Mouse (Mus musculus) testis, adult 2 months (tissue): ENCODE data around the gene Vwa7. TPM values are rescaled to one million over a fixed set of nuclear protein-coding genes. Genes with fewer than 3 reads are reported as not detected.
"Not testable (repeated sequence)": the region's sequence is repeated elsewhere in the genome, so short reads cannot be mapped to it uniquely, and the experiment has no call there.

Experiments
- H3K27ac ChIP-seq: fragments of 200-500 bp; 2 replicates; pipeline ENCODE4 v1.5.1; 2012; ENCODE audit warnings: low read depth, low read length; ENCODE audit not compliant: control insufficient read depth, insufficient read depth
- H3K27me3 ChIP-seq: fragments of 200-500 bp; 2 replicates; pipeline ENCODE4 v1.6.1; 2012; ENCODE audit warnings: mild to moderate bottlenecking, low read length, moderate library complexity; ENCODE audit not compliant: control insufficient read depth, insufficient read depth
- H3K36me3 ChIP-seq: fragments of 200-500 bp; 2 replicates; pipeline ENCODE4 v1.6.1; 2012; ENCODE audit warnings: mild to moderate bottlenecking, low read length; ENCODE audit not compliant: control insufficient read depth, insufficient read depth
- H3K4me1 ChIP-seq: fragments of 200-500 bp; 2 replicates; pipeline ENCODE4 v1.6.1; 2012; ENCODE audit warnings: low read length; ENCODE audit not compliant: control insufficient read depth, insufficient read depth
- H3K4me3 ChIP-seq: fragments of 200-500 bp; 2 replicates; pipeline ENCODE4 v1.5.1; 2012; ENCODE audit warnings: low read depth, mild to moderate bottlenecking, low read length, moderate library complexity, mixed read lengths; ENCODE audit not compliant: control insufficient read depth
- CTCF ChIP-seq: fragments of 200-500 bp; IDR thresholded peaks from 2 replicates; pipeline ENCODE4 v1.5.1; 2012; ENCODE audit warnings: low read depth, mild to moderate bottlenecking, inconsistent platforms, low read length, moderate library complexity; ENCODE audit not compliant: control insufficient read depth, insufficient read depth, insufficient replicate concordance
- POLR2A ChIP-seq: fragments of 200-500 bp; IDR thresholded peaks from 2 replicates; pipeline ENCODE4 v1.6.1; 2012; ENCODE audit warnings: low read depth, mild to moderate bottlenecking, inconsistent platforms, low read length, moderate library complexity; ENCODE audit not compliant: control insufficient read depth
- polyA plus RNA-seq: library from polyadenylated mRNA; depleted of rRNA; stranded (reverse); fragments of >200 nt; gene quantifications from 2 replicates; pipeline ENCODE4 v1.2.3, GENCODE M21; 2012; rRNA removed

The Vwa7 gene
- 0.65 and 0.84 TPM in 2 replicates for polyA plus RNA-seq

DNA sequence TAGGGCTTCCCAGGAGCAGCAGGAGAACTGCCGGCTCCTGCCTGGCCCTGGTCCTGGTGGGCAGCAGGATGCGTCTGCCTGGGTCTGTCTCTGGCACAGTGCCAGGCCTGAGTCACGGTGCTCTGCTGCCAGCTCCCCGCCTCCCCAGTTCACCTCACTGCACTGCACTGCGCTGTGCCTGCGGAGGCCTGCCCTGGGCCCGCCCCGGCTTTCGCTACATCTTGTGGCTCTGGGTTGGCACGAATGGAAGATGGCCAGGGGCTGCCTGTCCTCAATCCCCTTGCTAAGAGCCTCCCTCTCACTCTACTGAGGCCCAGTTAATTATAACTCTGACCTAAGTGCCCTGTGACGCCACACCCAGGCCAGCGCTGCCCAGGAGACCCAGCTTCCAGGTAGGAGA lies at the start of gene Vwa7:
Gene Vwa7 (plus strand): TSS at position 204 of the 400 bp plus-strand sequence.
- Histone ChIP-seq H3K4me3 (no peak within 1 kb of the TSS), H3K27me3 (no peaks in the 10 kb centered on the region), H3K27ac (no peak within 1 kb of the TSS), H3K36me3 (no peaks in the 10 kb centered on the region; the same call in 1 of the 2 replicates), H3K4me1 (peaks cover 3% of the 10 kb centered on the region)
- TF ChIP-seq POLR2A (no peak), CTCF (no peak)

DNA sequence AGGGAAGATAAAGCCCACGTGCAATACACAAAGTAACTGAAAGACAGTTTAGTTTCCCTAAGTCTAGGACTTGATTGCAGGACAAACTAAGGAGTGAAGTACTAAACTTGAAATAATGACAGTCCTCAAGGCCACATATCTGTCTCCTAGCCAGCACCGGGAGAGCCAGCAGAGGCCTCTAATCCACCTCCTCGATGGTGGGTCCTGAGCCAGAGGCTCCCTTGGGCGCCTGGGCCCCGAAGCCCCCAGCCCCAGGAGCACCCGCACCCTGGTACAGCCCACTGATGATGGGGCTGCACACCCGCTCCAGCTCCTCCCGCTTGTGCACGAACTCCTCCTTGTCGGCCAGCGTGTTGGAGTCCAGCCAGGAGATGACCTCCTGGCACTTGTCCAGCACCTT lies 46.6 kb upstream of the Vwa7 start, which contains the start of gene Gm20481:
Gene Gm20481 (plus strand): TSS at position 91 of the 400 bp plus-strand sequence.
- H3K27ac ChIP-seq, H3K27me3 ChIP-seq, H3K36me3 ChIP-seq, H3K4me1 ChIP-seq: not testable (repeated sequence)
- H3K4me3 ChIP-seq: peak within 1 kb of the TSS; percentile 48

DNA sequence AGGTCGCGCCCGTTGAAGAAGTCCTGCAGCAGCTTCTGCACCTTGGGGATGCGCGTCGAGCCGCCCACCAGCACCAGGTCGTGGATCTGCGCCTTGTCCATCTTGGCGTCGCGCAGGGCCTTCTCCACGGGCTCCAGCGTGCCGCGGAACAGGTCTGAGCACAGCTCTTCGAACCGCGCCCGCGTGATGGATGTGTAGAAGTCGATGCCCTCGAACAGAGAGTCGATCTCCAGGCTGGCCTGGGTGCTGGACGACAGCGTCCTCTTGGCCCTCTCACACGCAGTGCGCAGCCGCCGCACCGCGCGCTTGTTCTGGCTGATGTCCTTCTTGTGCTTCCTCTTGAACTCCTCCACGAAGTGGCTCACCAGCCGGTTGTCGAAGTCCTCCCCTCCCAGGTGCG lies 45.5 kb upstream of the Vwa7 start:
- not testable (repeated sequence) for H3K27ac ChIP-seq, H3K4me3 ChIP-seq, H3K27me3 ChIP-seq, H3K36me3 ChIP-seq, H3K4me1 ChIP-seq

GRCm38 (mm10) chr17:34971694-34972068 lies 44.7 kb upstream of the Vwa7 start:
- H3K36me3 ChIP-seq, H3K4me1 ChIP-seq, H3K27ac ChIP-seq, H3K27me3 ChIP-seq: not testable (repeated sequence)
- H3K4me3 ChIP-seq: peak overlapping the region; percentile 91

- peak within 1 kb of the TSS; percentile 91 for H3K4me3 ChIP-seq
- not testable (repeated sequence) for H3K36me3 ChIP-seq, H3K4me1 ChIP-seq, H3K27me3 ChIP-seq
- peak within 1 kb of the TSS; percentile 86 for H3K27ac ChIP-seq
- TF ChIP-seq POLR2A: peak; percentile 42; the same call in 1 of the 2 replicates
Measured at GRCm38 (mm10) chr17:34972069-34972749, 44.2 kb upstream of the Vwa7 start, which contains the start of the genes Hspa1a and Hspa1l. TSS of gene Hspa1a (minus strand) at chr17:34972156. TSS of gene Hspa1l (plus strand) at chr17:34972703.

- Histone ChIP-seq H3K27ac (no peak overlapping the region), H3K4me3 (peak overlapping the region; percentile 57), H3K27me3 (no peaks in the 10 kb centered on the region), H3K36me3 (no peaks in the 10 kb centered on the region), H3K4me1 (peaks cover 19% of the 10 kb centered on the region)
- no peak for TF ChIP-seq POLR2A
- TF ChIP-seq CTCF: no peak
Measured at GRCm38 (mm10) chr17:34975581-34976492, 40.5 kb upstream of the Vwa7 start.

- H3K4me1 ChIP-seq: peaks cover 21% of the 10 kb centered on the region
- TF ChIP-seq CTCF (no peak), POLR2A (no peak)
- H3K36me3 ChIP-seq: no peaks in the 10 kb centered on the region
- no peak overlapping the region for H3K27ac ChIP-seq
- no peaks in the 10 kb centered on the region for H3K27me3 ChIP-seq
- H3K4me3 ChIP-seq: peak overlapping the region; percentile 77
Measured at GRCm38 (mm10) chr17:34977000-34977399, 39.4 kb upstream of the Vwa7 start.

DNA sequence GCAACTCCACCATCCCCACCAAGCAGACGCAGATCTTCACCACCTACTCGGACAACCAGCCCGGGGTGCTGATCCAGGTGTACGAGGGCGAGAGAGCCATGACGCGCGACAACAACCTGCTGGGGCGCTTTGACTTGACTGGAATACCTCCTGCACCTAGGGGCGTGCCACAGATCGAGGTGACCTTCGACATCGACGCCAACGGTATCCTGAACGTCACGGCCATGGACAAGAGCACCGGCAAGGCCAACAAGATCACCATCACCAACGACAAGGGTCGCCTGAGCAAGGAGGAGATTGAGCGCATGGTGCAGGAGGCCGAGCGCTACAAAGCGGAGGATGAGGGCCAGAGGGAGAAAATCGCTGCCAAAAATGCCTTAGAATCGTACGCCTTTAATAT lies 38.1 kb upstream of the Vwa7 start:
- no peak overlapping the region for H3K27ac ChIP-seq
- TF ChIP-seq POLR2A: no peak; the same call in 1 of the 2 replicates
- TF ChIP-seq CTCF: no peak

More for the DNA sequence above, 38.1 kb upstream of the Vwa7 start:
- Histone ChIP-seq H3K36me3 (no peaks in the 10 kb centered on the region), H3K4me1 (peaks cover 17% of the 10 kb centered on the region), H3K27me3 (no peaks in the 10 kb centered on the region), H3K4me3 (peak overlapping the region; percentile 48)
